Mouse (Mus musculus) layer of hippocampus, adult 8-10 months (tissue): Measurements from ENCODE around the gene Pik3r1. TPM values are rescaled to one million over a fixed set of nuclear protein-coding genes. Genes with fewer than 3 reads are reported as not detected.
A peak's percentile ranks its signal among the peaks of the same experiment; 100 is the strongest.

ENCODE experiments used
- DNase-seq, 2 experiments: peaks; one replicate each; pipeline ENCODE4 v3.0.0; 2022; ENCODE audit warnings: low spot score in 2 of 2
- total RNA-seq, 4 experiments: library from RNA; stranded (reverse); gene quantifications; 2 replicates each; pipeline ENCODE4 v1.2.4; 2022

Gene Pik3r1
- total RNA-seq, 4 experiments from 2014 or later = 73.3 to 88.6 (median 79.4) TPM

GRCm38 (mm10) chr13:101712720-101713428 is 55.1 kb downstream of the Pik3r1 start:
- DNase-seq = no peak

DNA sequence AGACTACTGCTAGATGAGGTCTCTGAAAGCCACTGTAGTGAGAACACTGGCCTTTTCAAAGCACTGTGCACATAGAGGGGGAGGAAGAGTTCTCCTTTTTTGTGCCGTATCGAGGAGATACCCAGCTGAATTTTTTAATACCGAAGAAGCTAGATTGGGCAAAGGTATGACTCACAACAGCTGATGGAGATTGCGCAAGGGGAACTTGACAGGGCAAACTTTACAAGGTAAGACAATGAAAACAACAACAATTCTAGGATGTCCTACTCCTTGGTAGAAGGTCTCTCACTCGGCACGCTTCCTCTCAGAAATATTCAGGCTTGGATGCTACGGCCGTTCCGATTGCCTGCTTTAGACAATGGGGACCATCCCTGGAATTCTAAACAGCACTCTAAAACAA is 55.9 kb downstream of the Pik3r1 start:
- no peak for DNase-seq

DNA sequence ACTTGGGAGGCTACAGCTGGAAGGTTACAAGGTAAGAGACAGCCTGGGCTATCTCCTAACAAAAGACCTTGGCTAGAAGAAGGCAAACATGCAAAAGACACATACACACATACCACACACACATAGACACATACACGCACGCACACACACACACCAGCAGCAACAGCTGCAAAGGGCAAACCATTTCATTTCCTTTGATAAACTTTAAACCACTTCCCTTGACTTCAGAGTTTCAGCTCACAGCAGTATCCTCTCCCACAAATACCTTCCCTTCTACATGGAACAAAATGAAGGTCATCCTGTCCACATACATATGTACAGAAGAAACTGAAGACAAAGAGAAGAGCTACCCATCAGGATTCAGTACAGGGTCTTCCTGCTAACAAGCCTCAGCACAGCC is 56.7 kb downstream of the Pik3r1 start:
- DNase-seq = no peak

DNA sequence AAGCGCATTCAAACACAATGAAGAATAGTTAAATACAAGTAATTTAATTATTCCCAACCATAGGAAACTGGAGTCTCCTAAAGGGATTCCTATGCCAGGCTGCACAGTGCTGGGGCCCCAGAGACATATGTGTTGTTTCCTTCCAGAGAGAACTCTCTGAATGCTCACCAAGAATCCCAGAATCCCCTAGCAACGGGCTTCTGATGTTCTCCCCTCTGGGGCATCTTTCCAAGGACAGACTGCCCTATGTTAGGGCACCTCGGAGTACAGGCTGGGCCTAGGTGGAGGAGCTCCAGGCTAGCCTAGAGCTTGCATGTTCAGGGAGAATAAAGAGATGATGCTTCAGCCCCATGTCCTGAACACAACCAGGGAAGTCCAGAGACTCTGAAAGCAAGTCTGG is 58.2 kb downstream of the Pik3r1 start:
- no peak for DNase-seq

GRCm38 (mm10) chr13:101707226-101707625 is 60.8 kb downstream of the Pik3r1 start:
- no peak for DNase-seq

GRCm38 (mm10) chr13:101706426-101706825 is 61.6 kb downstream of the Pik3r1 start:
- DNase-seq = no peak

DNA sequence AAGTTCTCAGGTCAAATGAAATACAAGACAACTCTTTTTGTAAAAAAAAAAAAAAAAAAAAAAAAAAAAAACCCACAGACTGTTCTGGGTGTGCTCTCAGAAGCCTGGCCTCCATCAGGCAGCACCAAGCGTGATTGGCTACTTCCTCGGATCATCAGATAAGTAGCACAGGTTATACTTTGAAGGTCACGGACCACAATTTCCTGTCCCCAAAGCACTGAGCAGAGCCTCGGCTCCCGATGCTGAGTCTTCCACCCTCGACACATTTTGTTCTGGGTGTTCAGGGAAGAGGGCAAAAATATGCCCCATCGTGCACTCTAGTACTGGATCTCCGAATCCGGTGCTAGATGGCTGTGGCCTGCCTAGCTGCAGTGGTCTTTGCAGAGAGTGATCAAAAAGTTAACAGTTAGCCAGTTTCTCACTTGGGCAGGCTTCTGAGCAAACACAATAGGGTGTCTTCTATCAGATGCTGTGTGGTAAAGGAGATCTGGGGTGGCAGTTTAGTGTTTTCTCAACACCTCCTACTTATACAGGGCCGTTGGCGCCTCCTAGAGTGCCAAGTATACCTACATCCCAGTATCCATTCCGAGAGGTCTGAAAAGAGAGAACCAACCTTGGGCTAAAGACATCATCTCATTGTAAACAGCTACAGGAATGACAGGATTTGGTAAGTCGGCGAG is 65.8 kb downstream of the Pik3r1 start:
- DNase-seq = no peak

DNA sequence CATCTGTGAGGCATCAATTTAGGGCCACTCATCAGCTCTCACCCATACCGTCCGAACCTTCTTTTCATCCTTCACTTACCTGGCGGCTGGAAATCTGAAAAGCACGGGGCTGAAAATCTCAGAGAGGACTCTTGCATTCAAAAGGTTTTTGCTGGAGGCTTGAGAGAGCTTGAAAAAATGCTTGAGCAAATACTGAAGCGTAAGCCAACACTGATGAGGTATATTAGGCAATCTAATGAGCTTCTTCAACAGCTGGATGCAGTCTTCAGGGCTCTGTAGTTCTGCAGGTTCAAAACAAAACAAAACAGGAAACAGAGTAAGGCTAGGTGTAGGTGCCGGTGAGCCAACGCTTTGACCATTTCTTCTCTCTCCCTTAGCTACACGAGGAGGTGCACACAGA is 66.4 kb downstream of the Pik3r1 start:
- DNase-seq = no peak

- no peak for DNase-seq
These were observed 68.3 kb downstream of the Pik3r1 start for GRCm38 (mm10) chr13:101699742-101700141.

- DNase-seq = no peak
These were observed 70.1 kb downstream of the Pik3r1 start for GRCm38 (mm10) chr13:101697966-101698365.

DNA sequence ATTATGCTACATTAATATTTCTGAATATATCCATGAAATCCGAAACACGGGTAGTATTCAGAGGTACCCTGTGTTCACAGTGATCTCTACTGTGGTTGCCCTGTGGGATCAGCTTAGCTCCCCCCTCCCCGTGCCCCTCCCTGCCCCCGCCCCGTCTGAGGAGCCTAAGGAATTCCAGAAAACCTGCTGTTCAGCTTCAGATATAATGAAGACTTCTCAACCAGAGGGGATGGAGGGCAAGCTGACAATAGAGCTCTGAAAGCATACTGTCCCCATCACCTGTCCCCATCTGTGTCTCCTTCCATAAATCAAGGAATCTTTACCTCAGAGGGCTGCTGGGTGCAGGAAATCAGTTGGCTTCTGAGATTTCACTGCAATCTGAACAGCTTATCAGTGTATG is 70.6 kb downstream of the Pik3r1 start:
- no peak for DNase-seq

- DNase-seq = no peak
These were observed 71.2 kb downstream of the Pik3r1 start for GRCm38 (mm10) chr13:101696827-101697226.

GRCm38 (mm10) chr13:101696316-101696715 is 71.7 kb downstream of the Pik3r1 start:
- DNase-seq = no peak

DNA sequence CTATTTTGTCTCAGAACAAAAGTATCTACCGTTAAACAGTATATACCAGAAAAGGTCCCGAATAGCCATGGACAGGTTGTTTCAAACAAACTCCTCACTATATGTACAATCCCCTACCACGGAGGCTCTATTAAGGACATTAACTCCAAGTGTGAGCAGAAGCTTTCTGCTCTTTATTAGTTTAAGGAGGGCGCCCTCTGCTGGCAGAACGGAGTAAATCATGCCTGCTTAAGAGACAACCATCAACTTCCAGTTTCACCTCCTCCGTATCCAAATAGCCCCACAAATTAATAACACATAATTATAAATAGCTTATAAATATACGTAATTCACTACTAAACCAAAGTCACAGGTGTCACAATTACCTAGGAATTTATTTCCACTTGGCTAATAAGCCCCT is 72.1 kb downstream of the Pik3r1 start:
- DNase-seq = peak; percentile 68 to 93

GRCm38 (mm10) chr13:101694496-101695251 is 73.3 kb downstream of the Pik3r1 start:
- DNase-seq = peak; percentile 35 to 48

- DNase-seq = peak; percentile 71 to 73
These were observed 74.0 kb downstream of the Pik3r1 start for GRCm38 (mm10) chr13:101693967-101694495.

DNA sequence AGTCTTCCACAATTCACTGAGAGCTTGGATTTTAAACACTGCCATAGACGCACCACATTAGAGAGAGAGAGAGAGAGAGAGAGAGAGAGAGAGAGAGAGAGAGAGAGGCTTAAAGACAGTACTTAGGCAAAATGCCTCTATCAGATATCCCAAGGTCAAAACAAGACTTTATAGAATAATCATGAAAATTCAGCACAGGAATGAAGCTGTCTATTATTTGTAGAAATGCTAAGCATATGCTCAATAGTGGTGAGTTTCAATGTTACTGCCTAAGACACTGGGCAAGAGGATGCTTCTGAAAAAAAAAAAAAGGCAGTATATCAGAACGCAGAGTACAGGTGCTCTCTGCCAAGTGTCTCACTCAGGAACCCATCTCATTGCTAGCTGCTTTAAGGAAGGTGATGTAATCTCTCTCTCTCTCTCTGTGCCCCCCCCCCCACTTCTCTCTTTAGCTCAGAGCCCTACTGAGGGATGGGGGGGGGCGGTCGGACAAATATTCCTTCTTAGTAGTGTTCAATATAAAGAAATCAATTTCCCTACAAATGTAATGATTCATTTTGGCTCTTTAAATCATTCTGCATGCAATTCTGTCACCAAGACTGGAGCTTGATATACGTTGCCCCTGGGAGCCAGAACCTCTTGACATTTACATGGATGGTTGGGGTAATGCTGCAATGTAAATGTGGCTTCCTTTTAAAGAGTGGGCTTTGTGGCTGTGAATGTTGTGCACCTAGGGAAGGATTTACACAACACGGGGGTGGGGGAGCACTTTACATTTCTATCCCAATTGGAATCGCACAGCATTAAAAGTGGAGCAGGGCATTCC is 74.9 kb downstream of the Pik3r1 start:
- no peak for DNase-seq

DNA sequence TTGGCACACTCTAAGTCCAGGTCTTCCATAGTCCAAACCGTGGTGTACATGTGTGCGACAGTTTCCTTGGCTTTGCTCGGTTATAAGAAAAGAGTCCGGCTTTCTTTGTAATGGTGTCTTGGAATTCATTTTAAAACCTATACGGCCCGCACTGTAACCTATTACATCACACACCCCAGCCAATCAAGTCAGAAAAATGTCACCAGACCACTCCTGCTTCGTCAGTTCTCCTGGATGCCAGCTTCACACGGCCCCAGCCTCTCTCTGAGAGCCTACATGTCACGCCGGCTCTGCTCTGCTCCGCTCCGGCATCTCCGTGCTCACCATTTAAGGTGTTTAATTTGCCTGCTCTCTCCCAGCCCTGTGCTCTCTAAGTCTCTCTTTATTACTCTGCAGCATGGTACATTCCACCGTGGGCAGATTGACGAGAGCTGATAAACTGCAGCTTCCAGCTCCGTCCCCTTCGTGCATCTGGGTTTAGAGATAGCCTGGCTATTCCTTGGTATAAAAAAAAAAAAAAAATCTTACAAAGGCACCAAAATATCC is 75.7 kb downstream of the Pik3r1 start:
- peak; percentile 77 for DNase-seq

GRCm38 (mm10) chr13:101691669-101692068 is 76.3 kb downstream of the Pik3r1 start:
- no peak for DNase-seq

DNA sequence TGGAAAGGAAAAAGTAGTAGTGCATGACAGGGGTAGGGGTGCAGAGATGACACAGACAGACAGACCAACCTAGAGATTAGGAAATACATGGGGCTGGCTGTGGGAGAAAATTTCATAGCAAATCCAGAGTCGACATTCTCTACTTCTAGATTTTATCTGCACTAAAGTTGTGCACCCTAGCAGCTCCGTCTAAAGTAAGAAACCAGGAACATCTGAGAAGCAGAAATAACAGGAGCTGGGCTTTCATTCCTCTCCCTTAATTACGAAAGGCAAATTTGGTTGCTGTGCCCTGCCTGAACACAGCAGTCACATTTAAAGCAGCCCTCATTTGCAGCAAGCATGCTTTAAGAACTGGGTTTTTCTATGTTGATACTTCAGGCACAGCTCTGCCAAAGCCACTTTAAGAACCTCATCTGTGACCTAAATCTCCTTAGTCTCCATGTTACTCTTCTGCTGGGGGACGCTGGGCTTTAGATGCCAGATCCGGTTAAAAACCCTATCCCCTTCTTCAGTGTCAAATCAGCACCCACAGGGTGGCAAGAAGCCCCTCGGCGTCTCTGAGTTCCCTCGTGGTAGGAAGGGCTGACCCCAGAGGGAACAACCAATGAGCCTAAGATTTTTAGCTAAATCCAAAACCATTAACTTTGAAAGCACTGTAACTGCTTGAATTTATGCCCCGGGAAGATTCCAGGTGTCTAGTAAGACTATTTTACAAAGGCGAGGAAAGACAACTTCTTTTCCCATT is 76.9 kb downstream of the Pik3r1 start:
- no peak for DNase-seq
